Mouse (Mus musculus): Measurements from ENCODE around the gene Psma5.

Gene Psma5

GRCm38 (mm10) chr3:108304747-108305146, 48.0 kb downstream of the Psma5 start:
- no peak for DNase-seq (ENCODE audit: low read depth, low spot score)

- DNase-seq (ENCODE audit: low read depth, low spot score), result no peak
Observed at GRCm38 (mm10) chr3:108306387-108306786, 49.7 kb downstream of the Psma5 start.

- no peak for DNase-seq (ENCODE audit: low read depth, low spot score)
Observed at GRCm38 (mm10) chr3:108307485-108307884, 50.8 kb downstream of the Psma5 start.

GRCm38 (mm10) chr3:108310921-108311341, 54.2 kb downstream of the Psma5 start:
- DNase-seq (ENCODE audit: low read depth, low spot score), result no peak

GRCm38 (mm10) chr3:108311688-108312087, 55.0 kb downstream of the Psma5 start:
- DNase-seq (ENCODE audit: low read depth, low spot score), result no peak

- DNase-seq (ENCODE audit: low read depth, low spot score), result no peak
Observed at GRCm38 (mm10) chr3:108312414-108312813, 55.7 kb downstream of the Psma5 start.

- DNase-seq (ENCODE audit: low read depth, low spot score), result no peak
Observed at GRCm38 (mm10) chr3:108313138-108313537, 56.4 kb downstream of the Psma5 start.

GRCm38 (mm10) chr3:108314038-108314675, 57.4 kb downstream of the Psma5 start:
- DNase-seq (ENCODE audit: low read depth, low spot score), result no peak

- DNase-seq (ENCODE audit: low read depth, low spot score), result no peak
Observed at GRCm38 (mm10) chr3:108318517-108318916, 61.8 kb downstream of the Psma5 start.

- no peak for DNase-seq (ENCODE audit: low read depth, low spot score)
Observed at GRCm38 (mm10) chr3:108321671-108322070, 64.9 kb downstream of the Psma5 start.

- no peak for DNase-seq (ENCODE audit: low read depth, low spot score)
Observed at GRCm38 (mm10) chr3:108322136-108322535, 65.4 kb downstream of the Psma5 start.

GRCm38 (mm10) chr3:108322962-108323361, 66.2 kb downstream of the Psma5 start:
- no peak for DNase-seq (ENCODE audit: low read depth, low spot score)

GRCm38 (mm10) chr3:108324837-108325236, 68.1 kb downstream of the Psma5 start:
- no peak for DNase-seq (ENCODE audit: low read depth, low spot score)

GRCm38 (mm10) chr3:108325521-108325920, 68.8 kb downstream of the Psma5 start:
- DNase-seq (ENCODE audit: low read depth, low spot score), result no peak

GRCm38 (mm10) chr3:108327275-108327674, 70.5 kb downstream of the Psma5 start:
- no peak for DNase-seq (ENCODE audit: low read depth, low spot score)

- DNase-seq (ENCODE audit: low read depth, low spot score), result no peak
Observed at GRCm38 (mm10) chr3:108327916-108328315, 71.2 kb downstream of the Psma5 start.

GRCm38 (mm10) chr3:108328441-108328841, 71.7 kb downstream of the Psma5 start:
- DNase-seq (ENCODE audit: low read depth, low spot score), result no peak
